Mouse (Mus musculus) lung, embryonic 15.5 days (tissue): Measurements from ENCODE around the gene Rhd. TPM values are rescaled to one million over a fixed set of nuclear protein-coding genes. Genes with fewer than 3 reads are reported as not detected.

ENCODE experiments used
- ATAC-seq: fragments of 200-750 bp; cut with Nextera tagmentation; 2 replicates; pipeline ENCODE4 v1.8.0; 2017; ENCODE audit warnings: moderate number of reproducible peaks, borderline replicate concordance; ENCODE audit not compliant: low FRiP score, low TSS enrichment; ENCODE audit errors: extremely low read depth
- H3K27ac ChIP-seq: fragments of 300-500 bp; sonication (generic); 2 replicates; pipeline ENCODE4 v1.5.1; 2015; ENCODE audit warnings: moderate library complexity, mild to moderate bottlenecking, inconsistent platforms
- H3K27me3 ChIP-seq: fragments of 300-500 bp; sonication (generic); 2 replicates; pipeline ENCODE4 v1.6.1; 2015; ENCODE audit warnings: inconsistent platforms
- H3K36me3 ChIP-seq: fragments of 300-500 bp; sonication (generic); 2 replicates; pipeline ENCODE4 v1.6.1; 2015; ENCODE audit warnings: inconsistent platforms
- H3K4me1 ChIP-seq: fragments of 300-500 bp; sonication (generic); 2 replicates; pipeline ENCODE4 v1.6.1; 2015; ENCODE audit warnings: inconsistent platforms
- H3K4me2 ChIP-seq: fragments of 300-500 bp; sonication (generic); 2 replicates; pipeline ENCODE4 v1.6.1; 2015; ENCODE audit warnings: inconsistent platforms, mild to moderate bottlenecking, moderate library complexity
- H3K4me3 ChIP-seq: fragments of 300-500 bp; sonication (generic); 2 replicates; pipeline ENCODE4 v1.5.1; 2015; ENCODE audit warnings: mild to moderate bottlenecking, inconsistent platforms
- H3K9ac ChIP-seq: fragments of 300-500 bp; sonication (generic); 2 replicates; pipeline ENCODE4 v1.6.1; 2015; ENCODE audit warnings: inconsistent platforms
- H3K9me3 ChIP-seq: fragments of 300-500 bp; sonication (generic); 2 replicates; pipeline ENCODE4 v1.6.1; 2016; ENCODE audit warnings: inconsistent platforms
- WGBS: fragments of 180-500 bp; shearing (Covaris S2); methylation state at CpG from one replicate; pipeline ENCODE4 v1.1.7; 2015; 5-methylcytosine and 5-hydroxymethylcytosine counted together
- polyA plus RNA-seq: library from polyadenylated mRNA; unstranded; fragments of >200 nt; fragmentation: Nextera tagmentation; extraction: Ambion mirVana; gene quantifications from 2 replicates; pipeline ENCODE4 v1.2.1, GENCODE M21; 2015

Rhd gene
- polyA plus RNA-seq, 1 experiment from 2014 or later, result 2.3 TPM

- Histone ChIP-seq H3K4me1 (no peaks in the 10 kb centered on the region), H3K9me3 (no peaks in the 10 kb centered on the region), H3K9ac (no peak overlapping the region), H3K4me3 (no peak overlapping the region), H3K36me3 (no peaks in the 10 kb centered on the region), H3K27ac (no peak overlapping the region), H3K4me2 (no peak overlapping the region), H3K27me3 (no peaks in the 10 kb centered on the region)
- WGBS, result 66% methylated on average over 6 of the region's 6 CpGs
- no peak for ATAC-seq
Measured at GRCm38 (mm10) chr4:134861884-134862283, 2.5 kb upstream of the Rhd start.

GRCm38 (mm10) chr4:134862996-134863395, 1.3 kb upstream of the Rhd start:
- no peak for ATAC-seq
- no peak overlapping the region for H3K4me2 ChIP-seq
- H3K9ac ChIP-seq, result no peak overlapping the region

GRCm38 (mm10) chr4:134865340-134865739, 1.0 kb downstream of the Rhd start:
- Histone ChIP-seq H3K4me3 (no peak overlapping the region), H3K9ac (no peak overlapping the region), H3K4me2 (no peak overlapping the region), H3K9me3 (no peaks in the 10 kb centered on the region), H3K4me1 (peaks cover 10% of the 10 kb centered on the region; the same call in 1 of the 2 replicates), H3K27ac (no peak overlapping the region), H3K27me3 (peaks cover 19% of the 10 kb centered on the region), H3K36me3 (no peaks in the 10 kb centered on the region)
- ATAC-seq, result no peak
- 52% methylated on average over 6 of the region's 6 CpGs for WGBS

More at GRCm38 (mm10) chr4:134862996-134863395, 1.3 kb upstream of the Rhd start:
- Histone ChIP-seq H3K36me3 (no peaks in the 10 kb centered on the region), H3K27me3 (peaks cover 4% of the 10 kb centered on the region; the same call in 1 of the 2 replicates), H3K4me1 (no peaks in the 10 kb centered on the region), H3K4me3 (no peak overlapping the region), H3K27ac (no peak overlapping the region), H3K9me3 (no peaks in the 10 kb centered on the region)
- 83% methylated on average over 7 of the region's 7 CpGs for WGBS

GRCm38 (mm10) chr4:134865789-134866188, 1.5 kb downstream of the Rhd start:
- H3K4me2 ChIP-seq, result no peak overlapping the region
- H3K9me3 ChIP-seq, result no peaks in the 10 kb centered on the region
- WGBS, result 84% methylated on average over 5 of the region's 5 CpGs
- H3K4me3 ChIP-seq, result no peak overlapping the region
- H3K9ac ChIP-seq, result no peak overlapping the region
- H3K4me1 ChIP-seq, result peaks cover 10% of the 10 kb centered on the region; the same call in 1 of the 2 replicates
- H3K36me3 ChIP-seq, result no peaks in the 10 kb centered on the region
- H3K27me3 ChIP-seq, result peaks cover 19% of the 10 kb centered on the region
- no peak for ATAC-seq
- H3K27ac ChIP-seq, result no peak overlapping the region

DNA sequence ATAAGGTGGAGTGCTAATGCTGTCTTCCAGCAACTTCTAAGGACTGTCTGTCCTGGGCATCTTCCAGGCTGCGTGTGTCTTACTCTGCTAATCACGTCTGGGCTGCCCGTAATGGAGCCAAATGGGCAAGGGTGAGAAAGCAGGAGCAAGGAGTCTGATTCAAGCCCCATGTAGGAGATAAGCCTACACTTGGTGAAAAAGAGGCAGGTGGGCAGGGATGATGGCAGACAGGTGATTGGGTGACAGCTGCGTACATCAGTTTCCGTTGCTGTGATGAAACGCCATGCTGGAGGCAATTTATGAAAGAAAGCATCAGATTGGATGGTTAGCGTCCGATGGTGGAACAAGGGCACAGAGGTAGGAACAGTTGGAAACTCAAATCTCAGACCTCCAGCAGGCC, 2.9 kb downstream of the Rhd start:
- Histone ChIP-seq H3K4me3 (no peak overlapping the region), H3K27me3 (peaks cover 19% of the 10 kb centered on the region), H3K4me1 (peaks cover 17% of the 10 kb centered on the region; the same call in 1 of the 2 replicates), H3K4me2 (no peak overlapping the region), H3K36me3 (no peaks in the 10 kb centered on the region), H3K9me3 (no peaks in the 10 kb centered on the region), H3K27ac (no peak overlapping the region), H3K9ac (no peak overlapping the region)
- 91% methylated on average over 8 of the region's 8 CpGs for WGBS
- no peak for ATAC-seq

DNA sequence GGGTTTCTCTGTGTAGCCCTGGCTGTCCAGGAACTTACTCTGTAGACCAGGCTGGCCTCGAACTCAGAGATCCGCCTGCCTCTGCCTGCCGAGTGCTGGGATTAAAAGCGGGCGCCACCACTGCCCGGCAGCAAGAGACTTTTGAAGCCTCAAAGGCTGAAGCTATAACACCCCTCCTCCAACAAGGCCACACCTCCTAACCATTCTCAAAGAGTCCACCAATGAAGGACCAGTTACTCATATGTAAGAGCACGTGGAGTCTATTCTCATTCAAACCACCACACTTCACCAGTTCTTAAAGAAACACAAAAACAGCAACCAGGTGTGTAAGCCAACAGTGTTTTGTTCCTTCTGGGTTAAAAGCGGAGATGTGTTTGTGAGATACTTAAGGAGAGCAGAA, 3.3 kb downstream of the Rhd start:
- Histone ChIP-seq H3K36me3 (no peaks in the 10 kb centered on the region), H3K27me3 (peaks cover 19% of the 10 kb centered on the region), H3K9me3 (no peaks in the 10 kb centered on the region), H3K9ac (no peak overlapping the region), H3K27ac (no peak overlapping the region), H3K4me3 (no peak overlapping the region), H3K4me2 (no peak overlapping the region), H3K4me1 (peaks cover 17% of the 10 kb centered on the region; the same call in 1 of the 2 replicates)
- no peak for ATAC-seq
- 90% methylated on average over 8 of the region's 8 CpGs for WGBS

DNA sequence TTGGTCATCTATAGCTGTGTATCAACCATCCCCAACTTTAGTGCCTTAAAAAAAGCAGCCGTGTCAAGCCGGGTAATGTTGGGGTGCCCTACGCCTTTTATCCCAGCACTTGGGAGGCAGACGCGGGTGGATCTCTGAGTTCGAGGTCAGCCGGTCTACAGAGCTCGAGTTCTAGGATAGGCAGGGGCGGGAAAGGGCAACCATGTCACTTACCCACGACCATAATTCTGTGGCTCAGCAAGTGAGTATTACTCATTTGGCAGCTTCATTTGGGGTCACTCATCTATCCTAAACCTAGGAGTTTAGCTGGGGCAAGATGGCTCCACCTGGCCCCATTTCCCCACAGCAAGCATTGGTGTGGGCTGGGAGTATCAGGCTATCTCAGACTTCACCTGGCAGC, 3.7 kb downstream of the Rhd start:
- Histone ChIP-seq H3K4me1 (peaks cover 17% of the 10 kb centered on the region; the same call in 1 of the 2 replicates), H3K27ac (no peak overlapping the region), H3K4me3 (no peak overlapping the region), H3K27me3 (peaks cover 19% of the 10 kb centered on the region), H3K36me3 (no peaks in the 10 kb centered on the region), H3K9ac (no peak overlapping the region), H3K9me3 (no peaks in the 10 kb centered on the region), H3K4me2 (no peak overlapping the region)
- ATAC-seq, result no peak
- 86% methylated on average over 10 of the region's 10 CpGs for WGBS

DNA sequence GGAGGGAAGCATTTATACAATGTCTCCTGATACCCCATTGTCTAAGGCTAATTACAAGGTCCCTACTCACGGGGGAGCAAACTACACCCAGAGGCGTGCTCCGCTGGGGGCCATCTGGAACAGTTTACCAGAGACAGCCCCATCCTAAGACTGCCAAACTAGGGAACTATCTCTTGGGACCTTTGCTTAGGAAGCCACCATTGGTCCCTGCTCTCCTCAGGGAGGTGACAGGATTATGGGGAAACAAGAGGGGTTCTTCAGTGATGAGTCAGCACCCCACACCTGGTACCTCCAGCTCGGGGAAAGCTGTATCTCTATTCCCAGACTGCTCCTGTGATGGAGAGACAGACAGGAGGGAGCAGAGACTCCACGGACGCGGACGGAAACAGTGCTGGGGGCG, 4.2 kb downstream of the Rhd start:
- Histone ChIP-seq H3K4me2 (no peak overlapping the region), H3K4me1 (peaks cover 17% of the 10 kb centered on the region; the same call in 1 of the 2 replicates), H3K9ac (no peak overlapping the region), H3K9me3 (no peaks in the 10 kb centered on the region), H3K36me3 (no peaks in the 10 kb centered on the region), H3K4me3 (no peak overlapping the region), H3K27me3 (peaks cover 19% of the 10 kb centered on the region), H3K27ac (no peak overlapping the region)
- 29% methylated on average over 9 of the region's 9 CpGs for WGBS
- ATAC-seq, result no peak

- Histone ChIP-seq H3K9ac (no peak overlapping the region), H3K36me3 (no peaks in the 10 kb centered on the region)
Measured at GRCm38 (mm10) chr4:134869068-134869730, 4.9 kb downstream of the Rhd start.

GRCm38 (mm10) chr4:134869815-134870375, 5.6 kb downstream of the Rhd start:
- Histone ChIP-seq H3K9me3 (no peaks in the 10 kb centered on the region), H3K9ac (no peak overlapping the region), H3K36me3 (no peaks in the 10 kb centered on the region), H3K4me3 (0 out of 2 replicates have a peak overlapping the region, but pooled peaks have one; percentile 2), H3K4me2 (peak overlapping the region; percentile 33), H3K27me3 (peaks cover 19% of the 10 kb centered on the region), H3K27ac (no peak overlapping the region), H3K4me1 (peaks cover 17% of the 10 kb centered on the region; the same call in 1 of the 2 replicates)
- 50% methylated on average over 7 of the region's 7 CpGs for WGBS
- ATAC-seq, result no peak

More at GRCm38 (mm10) chr4:134869068-134869730, 4.9 kb downstream of the Rhd start:
- WGBS, result 11% methylated on average over 16 of the region's 16 CpGs
- Histone ChIP-seq H3K4me1 (peaks cover 17% of the 10 kb centered on the region; the same call in 1 of the 2 replicates), H3K9me3 (no peaks in the 10 kb centered on the region), H3K4me2 (peak overlapping the region; percentile 33), H3K27me3 (peaks cover 19% of the 10 kb centered on the region), H3K4me3 (0 out of 2 replicates have a peak overlapping the region, but pooled peaks have one; percentile 2), H3K27ac (no peak overlapping the region)
- peak; percentile 60; the same call in 1 of the 2 replicates for ATAC-seq

DNA sequence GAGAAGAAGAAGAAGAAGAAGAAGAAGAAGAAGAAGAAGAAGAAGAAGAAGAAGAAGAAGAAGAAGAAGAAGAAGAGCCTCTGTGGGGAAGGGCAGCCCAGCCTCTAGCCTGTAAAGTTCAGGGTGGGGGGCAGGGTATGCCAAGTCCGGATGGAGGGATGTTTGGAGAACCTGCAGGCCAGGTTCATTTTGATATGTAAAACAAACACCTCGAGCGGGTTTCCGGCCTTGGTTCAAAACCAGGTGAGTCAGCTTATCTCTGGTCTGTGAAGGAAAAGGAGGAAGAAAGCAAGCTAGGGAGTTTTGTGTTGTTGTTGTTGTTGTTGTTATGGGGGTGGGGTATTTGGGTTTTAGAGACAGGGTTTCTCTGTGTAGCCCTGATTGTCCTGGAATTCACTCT, 7.1 kb downstream of the Rhd start:
- 20% methylated on average over 4 of the region's 4 CpGs for WGBS
- Histone ChIP-seq H3K9me3 (no peaks in the 10 kb centered on the region), H3K9ac (no peak overlapping the region), H3K4me3 (no peak overlapping the region), H3K27ac (no peak overlapping the region), H3K4me2 (no peak overlapping the region), H3K27me3 (peaks cover 19% of the 10 kb centered on the region), H3K4me1 (peaks cover 17% of the 10 kb centered on the region; the same call in 1 of the 2 replicates), H3K36me3 (no peaks in the 10 kb centered on the region)
- no peak for ATAC-seq

GRCm38 (mm10) chr4:134871950-134872349, 7.6 kb downstream of the Rhd start:
- no peak overlapping the region for H3K4me3 ChIP-seq
- H3K27me3 ChIP-seq, result peaks cover 19% of the 10 kb centered on the region
- H3K4me1 ChIP-seq, result peaks cover 17% of the 10 kb centered on the region; the same call in 1 of the 2 replicates
- 31% methylated on average over 2 of the region's 2 CpGs for WGBS
- H3K36me3 ChIP-seq, result no peaks in the 10 kb centered on the region
- H3K27ac ChIP-seq, result no peak overlapping the region
- no peak overlapping the region for H3K9ac ChIP-seq
- no peak for ATAC-seq
- no peaks in the 10 kb centered on the region for H3K9me3 ChIP-seq
- no peak overlapping the region for H3K4me2 ChIP-seq
